Mouse (Mus musculus): ENCODE measurements at regions not wholly inside any gene's neighbourhood (a gene's known extent, or its start where the extent isn't known, plus 50 kb on each side); places are given as distances from the start of the nearest gene placed in this dataset.

GRCm38 (mm10) chr9:61795910-61796309, 118.4 kb downstream of the Rplp1 start:
- no peak for TF ChIP-seq POLR2A (IDR thresholded peaks at IDR 0.05; ENCODE audit: borderline replicate concordance, control insufficient read depth, low read depth, low read length)
- no peak for TF ChIP-seq CTCF (IDR thresholded peaks at IDR 0.05; ENCODE audit: control insufficient read depth, insufficient read depth, low read length)
